Mouse (Mus musculus) small intestine, adult 2 months (tissue): ENCODE results near the gene Dnase2a.

Source experiments
- CTCF ChIP-seq: fragments of 200-500 bp; IDR thresholded peaks from 2 replicates; pipeline ENCODE4 v1.5.1; 2012; ENCODE audit warnings: low read depth, mild to moderate bottlenecking, control low read depth, inconsistent platforms, low read length, moderate library complexity, mixed read lengths; ENCODE audit not compliant: insufficient replicate concordance, insufficient read length; ENCODE audit errors: extremely low read depth
- POLR2A ChIP-seq: fragments of 200-500 bp; IDR thresholded peaks from 2 replicates; pipeline ENCODE4 v1.6.1; 2012; ENCODE audit warnings: low read depth, mild to moderate bottlenecking, control low read depth, inconsistent platforms, low read length, moderate library complexity

DNA sequence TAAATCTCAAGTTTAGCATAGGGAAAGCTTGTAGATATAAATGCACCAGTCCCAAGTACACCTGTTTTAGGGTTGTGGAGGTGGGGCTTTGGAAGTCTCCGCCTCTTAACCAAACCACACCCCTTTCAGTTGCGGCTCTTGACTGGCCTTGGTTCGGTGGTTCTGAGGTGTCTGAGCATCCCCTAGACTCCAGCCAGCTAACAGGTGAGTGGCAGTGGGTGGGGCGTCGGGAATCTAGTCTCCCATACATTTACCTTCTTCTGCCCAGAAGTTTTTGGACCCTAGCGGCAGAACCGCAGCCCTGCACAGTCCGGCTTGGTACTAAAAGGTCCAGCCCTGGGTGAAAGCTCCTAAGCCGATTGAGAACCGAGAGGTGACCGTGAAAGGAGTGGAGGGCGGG, 41.4 kb downstream of the Dnase2a start:
- TF ChIP-seq CTCF (no peak), POLR2A (no peak)
